Comparison of ENCODE assay signal across 8 mouse cellular contexts in the genomic region with DNA sequence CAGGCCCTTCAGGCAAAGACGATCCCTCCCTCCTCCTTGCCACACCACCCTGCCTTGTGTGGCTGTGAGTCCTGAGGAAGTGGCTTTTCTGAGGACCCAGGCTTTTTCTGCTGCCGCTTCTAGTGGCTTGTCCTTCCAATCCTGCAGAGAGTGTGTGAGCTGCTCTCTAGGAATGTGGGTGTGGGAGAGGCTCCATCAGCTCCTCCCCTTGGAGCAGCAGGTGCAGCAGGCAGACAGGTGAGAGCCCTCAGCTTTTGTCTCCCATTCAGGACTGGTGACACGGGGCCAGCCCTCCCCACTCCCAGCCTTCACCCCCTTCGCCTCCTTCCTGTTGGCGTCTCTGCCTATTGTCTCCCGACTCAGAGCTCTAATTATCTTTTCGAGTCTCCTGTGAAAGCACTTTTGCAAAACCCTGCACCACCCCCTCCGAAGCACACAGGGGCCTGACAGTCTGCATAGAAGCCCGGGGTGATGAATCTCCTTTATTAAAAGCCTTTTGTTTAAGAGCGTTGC.
DNase-seq lines count a peak whose midpoint lies in the region; ATAC-seq and TF ChIP-seq lines count a peak whose summit lies in the region.

No protein-coding gene starts in this region.

- TF ChIP-seq POLR2A in heart, adult 2 months (IDR thresholded peaks at IDR 0.05; ENCODE audit: insufficient read depth, low read depth, low read length), result no peak

- intact Hi-C loops in heart, adult 2 months (cut with DNase I), result no loop called here

- H3K79me2 ChIP-seq in heart, adult 2 months (replicated peaks; ENCODE audit: control insufficient read depth, insufficient read depth, low read length), result no peaks in the 10 kb centered on the region

- H3K36me3 ChIP-seq in forebrain, postnatal 0 days (ENCODE audit: insufficient read depth), result no peaks in the 10 kb centered on the region
- no peaks in the 10 kb centered on the region for H3K36me3 ChIP-seq in midbrain, postnatal 0 days (ENCODE audit: insufficient read depth, low read length)
- H3K36me3 ChIP-seq in heart, adult 2 months (ENCODE audit: control insufficient read depth, insufficient read depth, low read length), result no peaks in the 10 kb centered on the region

- TF ChIP-seq EP300 in heart, adult 2 months (IDR thresholded peaks at IDR 0.05; ENCODE audit: insufficient read depth, low read depth, low read length), result no peak

- H3K4me2 ChIP-seq in forebrain, postnatal 0 days (ENCODE audit: low read depth), result peak overlapping the region; percentile 23; the same call in 1 of the 2 replicates
- H3K4me2 ChIP-seq in midbrain, postnatal 0 days (ENCODE audit: low read depth, low read length, poor library complexity, severe bottlenecking), result peak overlapping the region; percentile 31

- peak overlapping the region; percentile 60 for H3K27ac ChIP-seq in forebrain, postnatal 0 days (ENCODE audit: low read depth, low read length)
- H3K27ac ChIP-seq in midbrain, postnatal 0 days (ENCODE audit: low read depth, low read length), result no peak overlapping the region; the same call in 1 of the 2 replicates
- H3K27ac ChIP-seq in heart, adult 2 months, result no peak overlapping the region

- H3K4me1 ChIP-seq in forebrain, postnatal 0 days (ENCODE audit: insufficient read depth), result peaks cover 14% of the 10 kb centered on the region
- peaks cover 8% of the 10 kb centered on the region for H3K4me1 ChIP-seq in midbrain, postnatal 0 days (ENCODE audit: insufficient read depth, low read length)
- no peaks in the 10 kb centered on the region for H3K4me1 ChIP-seq in heart, adult 2 months (ENCODE audit: control insufficient read depth, insufficient read depth, low read length)

- H3K27me3 ChIP-seq in forebrain, postnatal 0 days (ENCODE audit: insufficient read depth, low read length), result no peaks in the 10 kb centered on the region
- H3K27me3 ChIP-seq in midbrain, postnatal 0 days (ENCODE audit: insufficient read depth, low read length), result no peaks in the 10 kb centered on the region
- H3K27me3 ChIP-seq in heart, adult 2 months (ENCODE audit: control insufficient read depth, insufficient read depth, low read length), result no peaks in the 10 kb centered on the region

- WGBS in forebrain, postnatal 0 days, result 5% methylated on average over 10 of the region's 10 CpGs
- WGBS in midbrain, postnatal 0 days, result 3% methylated on average over 10 of the region's 10 CpGs
- 8% methylated on average over 10 of the region's 10 CpGs for WGBS in heart, adult 2 months

- peak; percentile 46 to 53 for DNase-seq in frontal cortex, postnatal 10 days (ENCODE audit: low spot score in 2 of 2)
- DNase-seq in brain, adult 2 months (ENCODE audit: low read depth, low spot score), result peak; percentile 83
- peak; percentile 61 for DNase-seq in forebrain, postnatal 0 days
- DNase-seq in midbrain, postnatal 0 days (ENCODE audit: low spot score), result peak; percentile 47
- DNase-seq in adrenal gland, adult 2 months, result no peak
- no peak for DNase-seq in heart, adult 2 months

- no peak for ATAC-seq in frontal cortex, adult (ENCODE audit: low TSS enrichment)
- peak; percentile 89 for ATAC-seq in forebrain, postnatal 0 days
- 0 out of 2 replicates have a peak, but pooled peaks have one; percentile 47 for ATAC-seq in midbrain, postnatal 0 days (ENCODE audit: low FRiP score)
- no peak for ATAC-seq in megakaryocyte-erythroid progenitor cell, adult 5-6 weeks (replicated peaks; ENCODE audit: low FRiP score, low TSS enrichment, poor library complexity, severe bottlenecking)

- peak overlapping the region; percentile 32; the same call in 1 of the 2 replicates for H3K9ac ChIP-seq in forebrain, postnatal 0 days
- peak overlapping the region; percentile 29 for H3K9ac ChIP-seq in midbrain, postnatal 0 days (replicated peaks; ENCODE audit: low read length, poor library complexity, severe bottlenecking)
- no peak overlapping the region for H3K9ac ChIP-seq in heart, adult 2 months (ENCODE audit: low read depth, low read length)

- H3K4me3 ChIP-seq in forebrain, postnatal 0 days (ENCODE audit: low read depth, low read length), result no peak overlapping the region; the same call in 1 of the 2 replicates
- no peak overlapping the region for H3K4me3 ChIP-seq in midbrain, postnatal 0 days (ENCODE audit: low read depth, low read length)
- no peak overlapping the region for H3K4me3 ChIP-seq in heart, adult 2 months

- H3K9me3 ChIP-seq in forebrain, postnatal 0 days (ENCODE audit: low read length), result no peaks in the 10 kb centered on the region
- no peaks in the 10 kb centered on the region for H3K9me3 ChIP-seq in midbrain, postnatal 0 days (ENCODE audit: low read length)

- no peak for TF ChIP-seq CTCF in forebrain, postnatal 0 days (IDR thresholded peaks at IDR 0.05; ENCODE audit: low read depth)
- no peak for TF ChIP-seq CTCF in midbrain, postnatal 0 days (IDR thresholded peaks at IDR 0.05)
- no peak for TF ChIP-seq CTCF in heart, adult 2 months (IDR thresholded peaks at IDR 0.05)

Comparison
In these comparisons a context has a peak if more than half of its experiments do, and no peak if none do; other contexts are left out.
1. DNase-seq: peak in frontal cortex, postnatal 10 days (2 of 2), brain, adult 2 months (single experiment), forebrain, postnatal 0 days (single experiment) and midbrain, postnatal 0 days (single experiment); none in adrenal gland, adult 2 months (single experiment) and heart, adult 2 months (0 of 2).
2. ATAC-seq: peak in forebrain, postnatal 0 days (single experiment) and midbrain, postnatal 0 days (single experiment); none in frontal cortex, adult (single experiment) and megakaryocyte-erythroid progenitor cell, adult 5-6 weeks (single experiment).